Comparison of ENCODE assay signal across 8 mouse cellular contexts in the genomic region with DNA sequence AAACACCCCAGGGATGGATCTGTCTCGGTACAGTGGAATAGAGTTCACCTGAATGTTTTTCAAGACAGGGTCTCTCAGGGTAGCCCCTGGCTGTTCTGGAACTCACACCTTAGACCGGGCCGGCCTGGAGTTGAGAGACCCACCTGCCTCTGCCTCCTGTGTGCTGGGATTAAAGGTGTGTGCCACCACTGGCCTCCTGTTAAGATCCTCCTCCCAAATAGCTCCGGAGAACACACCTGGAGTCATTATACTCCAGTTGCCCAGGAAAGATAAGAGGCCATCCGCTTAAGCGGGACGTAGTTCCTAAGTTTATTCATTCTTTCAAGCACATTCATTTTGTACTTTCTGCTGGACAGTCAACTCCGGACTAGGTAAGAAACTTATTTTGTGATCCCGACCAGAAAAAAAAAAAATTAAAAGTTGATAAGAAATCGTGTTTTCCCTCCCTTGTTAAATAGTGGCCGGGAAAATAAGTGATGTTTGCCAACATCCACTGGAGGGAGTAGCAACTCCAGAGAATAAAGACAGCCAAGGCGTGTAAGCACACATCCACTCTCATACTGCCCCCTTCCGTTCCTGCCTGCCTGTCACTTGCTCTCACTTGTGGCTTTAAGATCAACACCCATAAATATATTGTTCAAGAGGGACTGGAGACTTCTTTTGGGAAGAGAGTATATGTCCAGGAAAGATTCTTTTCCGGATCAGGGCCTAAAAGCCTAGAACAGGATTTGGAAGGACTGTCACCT. TPM values are rescaled to one million over a fixed set of nuclear protein-coding genes. Genes with fewer than 3 reads are reported as not detected.
DNase-seq lines count a peak whose midpoint lies in the region; ATAC-seq and TF ChIP-seq lines count a peak whose summit lies in the region.

No protein-coding gene starts in this region.

- no peaks in the 10 kb centered on the region for H3K36me3 ChIP-seq in spleen, adult 2 months (ENCODE audit: control insufficient read depth, insufficient read depth, low read length)

- no peaks in the 10 kb centered on the region for H3K27me3 ChIP-seq in spleen, adult 2 months (ENCODE audit: control insufficient read depth, insufficient read depth, low read length)

- ATAC-seq in hematopoietic stem cell, adult 5-6 weeks (replicated peaks in 1 of 2; ENCODE audit: insufficient read depth in 1 of 2, low FRiP score in 2 of 2, low TSS enrichment in 1 of 2, low read depth in 1 of 2, poor library complexity in 2 of 2, severe bottlenecking in 2 of 2): peak; percentile 39 to 56; a peak in 3 of 4 replicates
- peak; percentile 39 for ATAC-seq in megakaryocyte, adult 5-6 weeks (ENCODE audit: poor library complexity, severe bottlenecking)

- H3K27ac ChIP-seq in embryonic fibroblast, embryonic 13.5 days (ENCODE audit: insufficient read depth, low read length): no peak overlapping the region
- H3K27ac ChIP-seq in spleen, adult 2 months (ENCODE audit: insufficient read depth, low read length): no peak overlapping the region

- peaks cover 3% of the 10 kb centered on the region for H3K4me1 ChIP-seq in embryonic fibroblast, embryonic 13.5 days (ENCODE audit: control insufficient read depth, insufficient read depth, low read length)
- peaks cover 4% of the 10 kb centered on the region for H3K4me1 ChIP-seq in spleen, adult 2 months (ENCODE audit: control insufficient read depth, insufficient read depth, insufficient read length)

- peak overlapping the region; percentile 83 for H3K4me3 ChIP-seq in embryonic fibroblast, embryonic 13.5 days (ENCODE audit: insufficient read depth, low read length)
- H3K4me3 ChIP-seq in spleen, adult 2 months (ENCODE audit: extremely low read depth, insufficient read depth, insufficient read length): peak overlapping the region; percentile 83

- WGBS in spleen, adult 2 months: 6% methylated on average over 14 of the region's 14 CpGs

- peak; percentile 68 to 86 for DNase-seq in adrenal gland, adult (ENCODE audit: inconsistent age in 2 of 2, low spot score in 1 of 2)
- no peak for DNase-seq in adrenal gland, postnatal 4 days (ENCODE audit: low spot score in 2 of 2)
- DNase-seq in adrenal gland, postnatal 25 days: peak; percentile 49
- peak; percentile 53 to 68 for DNase-seq in layer of hippocampus, postnatal 10 days (ENCODE audit: low spot score in 2 of 2)
- DNase-seq in spleen, adult 2 months (ENCODE audit: low read depth in 1 of 2, low spot score in 2 of 2): peak; percentile 70 to 71

- no peak for TF ChIP-seq POLR2A in embryonic fibroblast, embryonic 13.5 days (IDR thresholded peaks at IDR 0.05; ENCODE audit: low read depth, low read length)
- no peak for TF ChIP-seq POLR2A in spleen, adult 2 months (IDR thresholded peaks at IDR 0.05; ENCODE audit: low read depth, low read length)

- peak; percentile 93 for TF ChIP-seq CTCF in embryonic fibroblast, embryonic 13.5 days (IDR thresholded peaks at IDR 0.05; ENCODE audit: borderline replicate concordance, insufficient read depth, low read length)
- peak; percentile 86; the same call in 1 of the 2 replicates for TF ChIP-seq CTCF in spleen, adult 2 months (IDR thresholded peaks at IDR 0.05; ENCODE audit: extremely low read depth, insufficient read depth, insufficient read length, insufficient replicate concordance)

RNA-seq across cellular contexts. Expression of gene Nab2, which starts 9.4 kb away (rescaled TPM):
- total RNA-seq in adrenal gland, postnatal 4 days (2021): 10 to 100 TPM; 22.8 to 24.4 TPM
- 19.0 and 21.7 TPM in 2 replicates for total RNA-seq in adrenal gland, postnatal 25 days (2021)
- polyA plus RNA-seq in embryonic fibroblast, embryonic 13.5 days (2011; ENCODE audit: insufficient read length, low read depth, missing spikeins): 69.7 and 77.8 TPM in 2 replicates
- 17.9 and 26.7 TPM in 2 replicates for total RNA-seq in hematopoietic stem cell, adult 5-6 weeks (2017)
- 10 to 100 TPM; 32.3 to 36.2 TPM for total RNA-seq in layer of hippocampus, postnatal 10 days (2021)
- 2.0 and 2.6 TPM in 2 replicates for total RNA-seq in megakaryocyte, adult 5-6 weeks (2015)
- total RNA-seq in megakaryocyte, adult 5-6 weeks (2017): 2.3 and 2.4 TPM in 2 replicates
- 30.6 and 32.7 TPM in 2 replicates for polyA plus RNA-seq in spleen, adult 2 months (2012; rRNA removed)

RNA-seq across cellular contexts. Expression of gene Nemp1, which starts 11.1 kb away (rescaled TPM):
- 10 to 100 TPM; 11.6 to 13.2 TPM for total RNA-seq in adrenal gland, postnatal 4 days (2021)
- 9.6 and 13.7 TPM in 2 replicates for total RNA-seq in adrenal gland, postnatal 25 days (2021)
- polyA plus RNA-seq in embryonic fibroblast, embryonic 13.5 days (2011; ENCODE audit: insufficient read length, low read depth, missing spikeins): 8.5 and 10.6 TPM in 2 replicates
- total RNA-seq in hematopoietic stem cell, adult 5-6 weeks (2017): 41.8 and 43.0 TPM in 2 replicates
- total RNA-seq in layer of hippocampus, postnatal 10 days (2021): 1 to 10 TPM; 4.0 to 5.5 TPM
- 15.2 and 18.4 TPM in 2 replicates for total RNA-seq in megakaryocyte, adult 5-6 weeks (2015)
- 17.0 and 17.5 TPM in 2 replicates for total RNA-seq in megakaryocyte, adult 5-6 weeks (2017)
- 3.2 and 3.5 TPM in 2 replicates for polyA plus RNA-seq in spleen, adult 2 months (2012; rRNA removed)

RNA-seq across cellular contexts. Expression of gene Myo1a, which starts 27.2 kb away (rescaled TPM):
- total RNA-seq in adrenal gland, postnatal 4 days (2021): 1 to 10 TPM; 1.6 to 2.1 TPM
- total RNA-seq in adrenal gland, postnatal 25 days (2021): 0.33 and 1.1 TPM in 2 replicates
- 0.51 TPM in 1 of 2 replicates, not detected in the other for polyA plus RNA-seq in embryonic fibroblast, embryonic 13.5 days (2011; ENCODE audit: insufficient read length, low read depth, missing spikeins)
- total RNA-seq in hematopoietic stem cell, adult 5-6 weeks (2017): not detected in 2 replicates
- total RNA-seq in layer of hippocampus, postnatal 10 days (2021): under 1 TPM; 0.55 to 0.98 TPM
- total RNA-seq in megakaryocyte, adult 5-6 weeks (2015): 0.16 TPM in 1 of 2 replicates, not detected in the other
- 0.20 TPM in 1 of 2 replicates, not detected in the other for total RNA-seq in megakaryocyte, adult 5-6 weeks (2017)
- 0.13 and 0.21 TPM in 2 replicates for polyA plus RNA-seq in spleen, adult 2 months (2012; rRNA removed)

RNA-seq across cellular contexts. Expression of gene Stat6, which starts 35.0 kb away (rescaled TPM):
- 10 to 100 TPM; 72.7 to 78.0 TPM for total RNA-seq in adrenal gland, postnatal 4 days (2021)
- total RNA-seq in adrenal gland, postnatal 25 days (2021): 117 and 121 TPM in 2 replicates
- 55.1 and 55.8 TPM in 2 replicates for polyA plus RNA-seq in embryonic fibroblast, embryonic 13.5 days (2011; ENCODE audit: insufficient read length, low read depth, missing spikeins)
- total RNA-seq in hematopoietic stem cell, adult 5-6 weeks (2017): 49.8 and 50.8 TPM in 2 replicates
- 1 to 10 TPM; 6.9 to 7.1 TPM for total RNA-seq in layer of hippocampus, postnatal 10 days (2021)
- total RNA-seq in megakaryocyte, adult 5-6 weeks (2015): 82.5 and 89.6 TPM in 2 replicates
- 120 and 128 TPM in 2 replicates for total RNA-seq in megakaryocyte, adult 5-6 weeks (2017)
- polyA plus RNA-seq in spleen, adult 2 months (2012; rRNA removed): 120 and 126 TPM in 2 replicates

RNA-seq across cellular contexts. Expression of gene Tac2, which starts 46.5 kb away (rescaled TPM):
- total RNA-seq in adrenal gland, postnatal 4 days (2021): under 1 TPM in 1 of 2 experiments, not detected in 1; 0.48 TPM
- not detected in 2 replicates for total RNA-seq in adrenal gland, postnatal 25 days (2021)
- polyA plus RNA-seq in embryonic fibroblast, embryonic 13.5 days (2011; ENCODE audit: insufficient read length, low read depth, missing spikeins): not detected in 2 replicates
- not detected in 2 replicates for total RNA-seq in hematopoietic stem cell, adult 5-6 weeks (2017)
- total RNA-seq in layer of hippocampus, postnatal 10 days (2021): 1 to 10 TPM; 5.7 to 6.9 TPM
- 1.1 and 1.8 TPM in 2 replicates for total RNA-seq in megakaryocyte, adult 5-6 weeks (2015)
- total RNA-seq in megakaryocyte, adult 5-6 weeks (2017): 0.37 and 0.51 TPM in 2 replicates
- polyA plus RNA-seq in spleen, adult 2 months (2012; rRNA removed): 1.9 and 4.1 TPM in 2 replicates

Comparison
In these comparisons a context has a peak if more than half of its experiments do, and no peak if none do; other contexts are left out.
1. DNase-seq: peak in adrenal gland, adult (2 of 2), adrenal gland, postnatal 25 days (single experiment), layer of hippocampus, postnatal 10 days (2 of 2) and spleen, adult 2 months (2 of 2); none in adrenal gland, postnatal 4 days (0 of 2).